Mouse (Mus musculus) heart, embryonic 12.5 days (tissue): ENCODE measurements at regions not wholly inside any gene's neighbourhood (a gene's known extent, or its start where the extent isn't known, plus 50 kb on each side); places are given as distances from the start of the nearest gene placed in this dataset.

Experiments
- ATAC-seq: fragments of 200-750 bp; cut with Nextera tagmentation; 2 replicates; pipeline ENCODE4 v1.8.0; 2017; ENCODE audit warnings: moderate TSS enrichment, moderate library complexity; ENCODE audit not compliant: insufficient number of reproducible peaks, low FRiP score
- H3K27ac ChIP-seq: fragments of 300-500 bp; sonication (generic); 2 replicates; pipeline ENCODE4 v1.5.1; 2016; ENCODE audit warnings: mild to moderate bottlenecking, moderate library complexity; ENCODE audit not compliant: poor library complexity, severe bottlenecking
- H3K27me3 ChIP-seq: fragments of 300-500 bp; sonication (generic); replicated peaks from 2 replicates; pipeline ENCODE4 v1.6.1; 2016; ENCODE audit warnings: mild to moderate bottlenecking, moderate library complexity
- H3K36me3 ChIP-seq: fragments of 300-500 bp; sonication (generic); 2 replicates; pipeline ENCODE4 v1.6.1; 2016; ENCODE audit warnings: mild to moderate bottlenecking, moderate library complexity
- H3K4me1 ChIP-seq: fragments of 300-500 bp; sonication (generic); replicated peaks from 2 replicates; pipeline ENCODE4 v1.6.1; 2016; ENCODE audit warnings: mild to moderate bottlenecking
- H3K4me2 ChIP-seq: fragments of 300-500 bp; sonication (generic); 2 replicates; pipeline ENCODE4 v1.6.1; 2016; ENCODE audit warnings: mild to moderate bottlenecking, moderate library complexity
- H3K4me3 ChIP-seq: fragments of 300-500 bp; sonication (generic); 2 replicates; pipeline ENCODE4 v1.5.1; 2016; ENCODE audit warnings: mild to moderate bottlenecking
- H3K9ac ChIP-seq: fragments of 300-500 bp; sonication (generic); 2 replicates; pipeline ENCODE4 v1.6.1; 2016; ENCODE audit warnings: mild to moderate bottlenecking, moderate library complexity
- H3K9me3 ChIP-seq: fragments of 300-500 bp; sonication (generic); replicated peaks from 2 replicates; pipeline ENCODE4 v1.6.1; 2016; ENCODE audit warnings: mild to moderate bottlenecking, moderate library complexity
- WGBS: fragments of 180-500 bp; shearing (Covaris S2); methylation state at CpG from one replicate; pipeline ENCODE4 v1.1.7; 2016; 5-methylcytosine and 5-hydroxymethylcytosine counted together

GRCm38 (mm10) chr2:131642456-131642855, 80.4 kb upstream of the Adra1d start:
- H3K36me3 ChIP-seq: no peaks in the 10 kb centered on the region
- no peak for ATAC-seq
- H3K9ac ChIP-seq: no peak overlapping the region
- no peaks in the 10 kb centered on the region for H3K27me3 ChIP-seq
- WGBS: 87% methylated on average over 3 of the region's 3 CpGs
- no peak overlapping the region for H3K27ac ChIP-seq
- H3K9me3 ChIP-seq: no peaks in the 10 kb centered on the region
- H3K4me1 ChIP-seq: no peaks in the 10 kb centered on the region
- H3K4me2 ChIP-seq: no peak overlapping the region
- no peak overlapping the region for H3K4me3 ChIP-seq

- no peak for ATAC-seq
- WGBS: 85% methylated on average over 3 of the region's 3 CpGs
- no peaks in the 10 kb centered on the region for H3K4me1 ChIP-seq
- H3K27me3 ChIP-seq: no peaks in the 10 kb centered on the region
- no peak overlapping the region for H3K9ac ChIP-seq
- no peaks in the 10 kb centered on the region for H3K36me3 ChIP-seq
- no peak overlapping the region for H3K4me3 ChIP-seq
- no peaks in the 10 kb centered on the region for H3K9me3 ChIP-seq
- no peak overlapping the region for H3K27ac ChIP-seq
- no peak overlapping the region for H3K4me2 ChIP-seq
Measured at GRCm38 (mm10) chr2:131638996-131639605, 77.0 kb upstream of the Adra1d start.

GRCm38 (mm10) chr2:131635791-131636190, 73.7 kb upstream of the Adra1d start:
- Histone ChIP-seq H3K9me3 (no peaks in the 10 kb centered on the region), H3K27ac (no peak overlapping the region), H3K4me1 (no peaks in the 10 kb centered on the region), H3K9ac (no peak overlapping the region), H3K27me3 (no peaks in the 10 kb centered on the region), H3K36me3 (no peaks in the 10 kb centered on the region), H3K4me2 (no peak overlapping the region), H3K4me3 (no peak overlapping the region)
- 49% methylated on average over 2 of the region's 2 CpGs for WGBS
- no peak for ATAC-seq

- H3K4me2 ChIP-seq: no peak overlapping the region
- no peaks in the 10 kb centered on the region for H3K27me3 ChIP-seq
- no peaks in the 10 kb centered on the region for H3K9me3 ChIP-seq
- ATAC-seq: no peak
- no peak overlapping the region for H3K4me3 ChIP-seq
- H3K27ac ChIP-seq: no peak overlapping the region
- 40% methylated on average over 4 of the region's 4 CpGs for WGBS
- no peak overlapping the region for H3K9ac ChIP-seq
- H3K36me3 ChIP-seq: no peaks in the 10 kb centered on the region
- H3K4me1 ChIP-seq: no peaks in the 10 kb centered on the region
Measured at GRCm38 (mm10) chr2:131617916-131618315, 55.8 kb upstream of the Adra1d start.

- H3K9ac ChIP-seq: no peak overlapping the region
- WGBS: 53% methylated on average over 5 of the region's 5 CpGs
- no peaks in the 10 kb centered on the region for H3K4me1 ChIP-seq
- no peak overlapping the region for H3K27ac ChIP-seq
- no peak; the same call in 1 of the 2 replicates for ATAC-seq
- no peaks in the 10 kb centered on the region; the same call in 1 of the 2 replicates for H3K27me3 ChIP-seq
- no peaks in the 10 kb centered on the region for H3K9me3 ChIP-seq
- H3K4me2 ChIP-seq: no peak overlapping the region
- H3K36me3 ChIP-seq: no peaks in the 10 kb centered on the region
- no peak overlapping the region for H3K4me3 ChIP-seq
Measured at GRCm38 (mm10) chr2:131612486-131612885, 50.4 kb upstream of the Adra1d start.
